Mouse (Mus musculus) small intestine, adult 2 months (tissue): Measurements from ENCODE around the gene H1foo. TPM values are rescaled to one million over a fixed set of nuclear protein-coding genes. Genes with fewer than 3 reads are reported as not detected.

Experiments used
- H3K27ac ChIP-seq: fragments of 200-500 bp; 2 replicates; pipeline ENCODE4 v1.5.1; 2012; ENCODE audit warnings: low read depth, low read length, control low read depth, inconsistent platforms; ENCODE audit not compliant: insufficient read depth
- H3K27me3 ChIP-seq: fragments of 200-500 bp; 2 replicates; pipeline ENCODE4 v1.6.1; 2012; ENCODE audit warnings: mild to moderate bottlenecking, moderate library complexity, low read length, inconsistent platforms; ENCODE audit not compliant: control insufficient read depth, insufficient read depth
- H3K36me3 ChIP-seq: fragments of 200-500 bp; 2 replicates; pipeline ENCODE4 v1.6.1; 2012; ENCODE audit warnings: mild to moderate bottlenecking, low read length, control low read depth, inconsistent platforms; ENCODE audit not compliant: control insufficient read depth, insufficient read depth
- H3K4me1 ChIP-seq: fragments of 200-500 bp; 2 replicates; pipeline ENCODE4 v1.6.1; 2012; ENCODE audit warnings: low read length, inconsistent platforms, mixed read lengths; ENCODE audit not compliant: control insufficient read depth, insufficient read depth, insufficient read length
- H3K4me3 ChIP-seq: fragments of 200-500 bp; 2 replicates; pipeline ENCODE4 v1.5.1; 2012; ENCODE audit warnings: low read depth, mild to moderate bottlenecking, control low read depth, inconsistent platforms, low read length, moderate library complexity
- CTCF ChIP-seq: fragments of 200-500 bp; IDR thresholded peaks from 2 replicates; pipeline ENCODE4 v1.5.1; 2012; ENCODE audit warnings: low read depth, mild to moderate bottlenecking, control low read depth, inconsistent platforms, low read length, moderate library complexity, mixed read lengths; ENCODE audit not compliant: insufficient replicate concordance, insufficient read length; ENCODE audit errors: extremely low read depth
- POLR2A ChIP-seq: fragments of 200-500 bp; IDR thresholded peaks from 2 replicates; pipeline ENCODE4 v1.6.1; 2012; ENCODE audit warnings: low read depth, mild to moderate bottlenecking, control low read depth, inconsistent platforms, low read length, moderate library complexity
- WGBS: fragments of 180-500 bp; shearing (Covaris S2); methylation state at CpG from one replicate; pipeline ENCODE4 v1.1.7; 2018; 5-methylcytosine and 5-hydroxymethylcytosine counted together
- polyA plus RNA-seq: library from polyadenylated mRNA; depleted of rRNA; stranded (reverse); fragments of >200 nt; gene quantifications from 2 replicates; pipeline ENCODE4 v1.2.3, GENCODE M21; 2012

The H1foo gene
- polyA plus RNA-seq, 1 experiment: not detected

- Histone ChIP-seq H3K4me1 (peaks cover 9% of the 10 kb centered on the region), H3K4me3 (no peak overlapping the region), H3K36me3 (no peaks in the 10 kb centered on the region), H3K27ac (peak overlapping the region; percentile 45; the same call in 1 of the 2 replicates), H3K27me3 (0 out of 2 replicates have a peak, but pooled peaks cover under 1% of the 10 kb centered on the region)
- WGBS: 76% methylated on average over 12 of the region's 12 CpGs
- TF ChIP-seq POLR2A: no peak
- TF ChIP-seq CTCF: no peak
These were observed 41.8 kb downstream of the H1foo start for GRCm38 (mm10) chr6:115986472-115987095.

DNA sequence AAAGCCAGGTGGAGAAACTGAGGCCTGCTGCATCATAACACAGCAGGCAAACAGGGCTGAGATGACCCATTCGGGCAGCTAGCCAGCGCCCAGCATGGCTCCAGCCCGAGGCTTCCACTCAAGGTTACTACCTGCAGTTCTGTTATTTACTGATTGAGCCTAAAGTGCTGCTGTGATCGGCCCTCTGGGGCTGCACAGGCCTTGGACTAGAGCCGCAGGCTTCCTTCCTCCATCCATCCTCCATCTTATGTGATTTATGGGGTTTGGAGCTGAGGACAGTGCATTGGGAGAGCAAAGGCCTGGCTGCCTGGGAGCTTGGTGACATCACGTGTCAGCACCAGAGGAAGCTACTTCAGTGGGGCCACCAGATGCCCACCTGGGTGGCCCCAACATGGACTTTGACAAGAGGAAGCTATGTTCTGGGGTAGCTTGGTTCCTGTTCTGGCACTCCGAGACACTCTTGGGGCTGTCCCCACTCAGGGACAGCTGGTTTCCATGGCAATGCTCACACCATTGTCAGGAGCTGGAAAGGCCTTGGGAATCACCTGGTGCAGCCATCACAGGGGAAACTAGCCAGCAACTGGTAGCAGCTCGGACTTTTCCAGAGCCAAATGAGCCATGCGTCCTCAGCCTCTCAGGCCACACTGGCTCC is 42.5 kb downstream of the H1foo start:
- 57% methylated on average over 9 of the region's 9 CpGs for WGBS

DNA sequence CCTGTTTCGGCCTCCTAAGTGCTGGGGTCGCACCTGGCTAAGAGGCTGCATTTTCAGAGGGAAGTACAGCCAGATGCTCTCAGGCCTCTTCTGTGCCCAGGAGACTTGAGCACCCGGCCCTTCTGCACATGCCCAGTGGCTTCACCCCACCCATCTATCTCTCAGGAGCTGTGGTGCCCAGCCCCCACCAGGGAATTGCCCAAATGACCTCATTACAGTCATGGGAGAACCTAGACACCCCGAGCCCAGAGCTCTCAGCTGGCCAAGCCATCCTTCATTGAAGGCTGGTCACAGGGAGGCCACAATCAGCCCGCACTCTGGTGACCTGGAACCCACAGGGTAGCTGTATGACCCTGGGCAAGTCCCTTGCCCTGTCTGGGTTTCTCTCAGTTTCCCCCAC is 44.3 kb downstream of the H1foo start:
- WGBS: 59% methylated on average over 5 of the region's 5 CpGs
- TF ChIP-seq CTCF: no peak
- no peak for TF ChIP-seq POLR2A

More for the DNA sequence above, 42.5 kb downstream of the H1foo start:
- Histone ChIP-seq H3K36me3 (no peaks in the 10 kb centered on the region), H3K4me1 (peaks cover 9% of the 10 kb centered on the region), H3K27me3 (0 out of 2 replicates have a peak, but pooled peaks cover 5% of the 10 kb centered on the region), H3K4me3 (no peak overlapping the region), H3K27ac (peak overlapping the region; percentile 45; the same call in 1 of the 2 replicates)
- no peak for TF ChIP-seq CTCF
- no peak for TF ChIP-seq POLR2A

DNA sequence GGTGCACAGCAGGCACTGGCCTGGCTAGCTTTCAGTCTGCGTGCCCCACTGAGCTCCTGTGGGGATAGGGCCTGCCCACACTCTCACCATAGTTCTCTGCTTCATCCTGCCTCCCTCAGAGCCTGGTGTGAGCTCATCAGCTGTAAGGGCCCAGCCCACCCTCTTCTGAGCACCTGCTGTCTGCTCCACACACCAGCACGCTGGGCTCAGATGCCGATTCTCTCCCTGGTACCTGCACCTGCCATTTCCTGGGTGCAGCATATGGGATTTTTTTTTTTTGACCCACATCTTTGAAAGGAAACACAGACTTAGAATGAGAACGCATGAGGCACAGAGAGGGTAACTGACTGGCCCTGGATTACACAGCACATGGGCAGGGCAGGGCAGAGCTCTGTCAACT is 44.9 kb downstream of the H1foo start:
- WGBS: 56% methylated on average over 4 of the region's 4 CpGs
- no peak overlapping the region for H3K4me3 ChIP-seq
- TF ChIP-seq POLR2A: no peak
- no peaks in the 10 kb centered on the region for H3K36me3 ChIP-seq
- no peak overlapping the region for H3K27ac ChIP-seq
- peaks cover 19% of the 10 kb centered on the region for H3K27me3 ChIP-seq
- H3K4me1 ChIP-seq: peaks cover 25% of the 10 kb centered on the region

More for the DNA sequence above, 44.3 kb downstream of the H1foo start:
- no peak overlapping the region for H3K4me3 ChIP-seq
- no peaks in the 10 kb centered on the region for H3K36me3 ChIP-seq
- peaks cover 20% of the 10 kb centered on the region for H3K4me1 ChIP-seq
- H3K27me3 ChIP-seq: peaks cover 14% of the 10 kb centered on the region
- no peak overlapping the region for H3K27ac ChIP-seq

DNA sequence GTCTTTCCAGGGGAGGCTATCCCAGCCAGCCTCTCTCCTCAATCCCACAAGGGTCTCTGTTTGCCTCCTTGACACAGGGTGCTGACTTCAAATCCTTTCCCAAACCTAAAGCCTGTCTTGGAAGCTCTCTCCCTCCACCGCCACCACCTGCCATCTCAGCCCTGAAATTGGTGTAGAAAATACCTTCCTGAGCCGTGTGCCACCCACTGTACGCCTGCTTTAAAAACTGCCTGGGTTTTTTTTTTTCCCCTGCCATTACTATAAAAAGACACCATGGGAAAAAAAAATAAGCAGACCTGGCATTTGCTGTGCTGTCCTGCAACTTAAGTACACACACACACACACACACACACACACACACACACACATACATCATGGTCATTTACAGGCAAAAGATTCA is 45.3 kb downstream of the H1foo start:
- no peak overlapping the region for H3K4me3 ChIP-seq
- WGBS: 78% methylated on average over 3 of the region's 3 CpGs
- no peak for TF ChIP-seq CTCF
- TF ChIP-seq POLR2A: no peak

GRCm38 (mm10) chr6:115990479-115990878 is 45.7 kb downstream of the H1foo start:
- Histone ChIP-seq H3K27ac (no peak overlapping the region), H3K27me3 (peaks cover 19% of the 10 kb centered on the region), H3K4me1 (peaks cover 25% of the 10 kb centered on the region), H3K4me3 (peak overlapping the region; percentile 9), H3K36me3 (no peaks in the 10 kb centered on the region)
- 77% methylated on average over 9 of the region's 9 CpGs for WGBS
- TF ChIP-seq CTCF (no peak), POLR2A (no peak)

More for the DNA sequence above, 45.3 kb downstream of the H1foo start:
- H3K27me3 ChIP-seq: peaks cover 19% of the 10 kb centered on the region
- no peak overlapping the region for H3K27ac ChIP-seq
- H3K36me3 ChIP-seq: no peaks in the 10 kb centered on the region
- peaks cover 25% of the 10 kb centered on the region for H3K4me1 ChIP-seq

GRCm38 (mm10) chr6:115991108-115991880 is 46.6 kb downstream of the H1foo start:
- TF ChIP-seq CTCF (no peak), POLR2A (no peak)
- 47% methylated on average over 13 of the region's 13 CpGs for WGBS
- peaks cover 29% of the 10 kb centered on the region for H3K4me1 ChIP-seq
- H3K27ac ChIP-seq: peak overlapping the region; percentile 69
- H3K36me3 ChIP-seq: no peaks in the 10 kb centered on the region
- peaks cover 19% of the 10 kb centered on the region for H3K27me3 ChIP-seq
- peak overlapping the region; percentile 44 for H3K4me3 ChIP-seq
